Mouse (Mus musculus) intestine, embryonic 14.5 days (tissue): ENCODE data around the gene Flt3. TPM values are rescaled to one million over a fixed set of nuclear protein-coding genes. Genes with fewer than 3 reads are reported as not detected.

ENCODE experiments used
- ATAC-seq: fragments of 200-750 bp; cut with Nextera tagmentation; replicated peaks from 2 replicates; pipeline ENCODE4 v1.8.0; 2017; ENCODE audit warnings: low read depth, moderate number of reproducible peaks, moderate TSS enrichment, moderate library complexity; ENCODE audit not compliant: low FRiP score, low TSS enrichment
- DNase-seq: peaks from one replicate; pipeline ENCODE4 v3.0.0-alpha.2; 2018; ENCODE audit warnings: low spot score
- H3K27ac ChIP-seq: fragments of 300-500 bp; sonication (generic); 2 replicates; pipeline ENCODE4 v1.5.1; 2014; ENCODE audit warnings: low read depth, mild to moderate bottlenecking, control low read depth
- H3K27me3 ChIP-seq: fragments of 300-500 bp; sonication (generic); replicated peaks from 2 replicates; pipeline ENCODE4 v1.6.1; 2014; ENCODE audit warnings: low read length, control low read depth; ENCODE audit not compliant: control insufficient read depth, insufficient read depth
- H3K36me3 ChIP-seq: fragments of 300-500 bp; sonication (generic); 2 replicates; pipeline ENCODE4 v1.6.1; 2014; ENCODE audit warnings: low read length, control low read depth; ENCODE audit not compliant: control insufficient read depth, insufficient read depth
- H3K4me1 ChIP-seq: fragments of 300-500 bp; sonication (generic); replicated peaks from 2 replicates; pipeline ENCODE4 v1.6.1; 2014; ENCODE audit warnings: low read length, control low read depth, mixed read lengths; ENCODE audit not compliant: control insufficient read depth, insufficient read depth
- H3K4me2 ChIP-seq: fragments of 300-500 bp; sonication (generic); 2 replicates; pipeline ENCODE4 v1.6.1; 2014; ENCODE audit warnings: low read length
- H3K4me3 ChIP-seq: fragments of 300-500 bp; sonication (generic); 2 replicates; pipeline ENCODE4 v1.5.1; 2014; ENCODE audit warnings: low read depth, low read length, control low read depth, mixed read lengths
- H3K9ac ChIP-seq: fragments of 300-500 bp; sonication (generic); 2 replicates; pipeline ENCODE4 v1.6.1; 2014; ENCODE audit warnings: mild to moderate bottlenecking, low read length
- H3K9me3 ChIP-seq: fragments of 300-500 bp; sonication (generic); 2 replicates; pipeline ENCODE4 v1.6.1; 2016; ENCODE audit warnings: low read length, control low read depth; ENCODE audit not compliant: control insufficient read depth
- WGBS: fragments of 180-500 bp; shearing (Covaris S2); extraction: QIAGEN DNeasy Blood & Tissue Kit; methylation state at CpG from one replicate; pipeline ENCODE4 v1.1.7; 2014; 5-methylcytosine and 5-hydroxymethylcytosine counted together
- polyA plus RNA-seq: library from polyadenylated mRNA; unstranded; fragments of >200 nt; fragmentation: Nextera tagmentation; extraction: Ambion mirVana; gene quantifications from 2 replicates; pipeline ENCODE4 v1.2.1, GENCODE M21; 2014

Flt3 gene
- polyA plus RNA-seq, 1 experiment from 2014 or later = 0.19 TPM

GRCm38 (mm10) chr5:147300917-147301780, 99.1 kb downstream of the Flt3 start:
- H3K36me3 ChIP-seq = no peaks in the 10 kb centered on the region
- H3K4me2 ChIP-seq = peak overlapping the region; percentile 46
- no peak for DNase-seq
- no peaks in the 10 kb centered on the region; the same call in 1 of the 2 replicates for H3K4me1 ChIP-seq
- no peaks in the 10 kb centered on the region for H3K9me3 ChIP-seq
- ATAC-seq = no peak
- WGBS = 3% methylated on average over 21 of the region's 21 CpGs
- H3K27ac ChIP-seq = peak overlapping the region; percentile 74
- H3K9ac ChIP-seq = peak overlapping the region; percentile 69
- H3K4me3 ChIP-seq = peak overlapping the region; percentile 43
- H3K27me3 ChIP-seq = peaks cover 86% of the 10 kb centered on the region

GRCm38 (mm10) chr5:147300001-147300363, 100.3 kb downstream of the Flt3 start:
- Histone ChIP-seq H3K4me3 (peak overlapping the region; percentile 43), H3K27ac (peak overlapping the region; percentile 74), H3K27me3 (peaks cover 79% of the 10 kb centered on the region), H3K4me2 (peak overlapping the region; percentile 46), H3K36me3 (no peaks in the 10 kb centered on the region), H3K4me1 (no peaks in the 10 kb centered on the region; the same call in 1 of the 2 replicates), H3K9me3 (no peaks in the 10 kb centered on the region), H3K9ac (peak overlapping the region; percentile 69; the same call in 1 of the 2 replicates)
- 8% methylated on average over 4 of the region's 4 CpGs for WGBS
- DNase-seq (no peak), ATAC-seq (peak; percentile 67)

- no peaks in the 10 kb centered on the region; the same call in 1 of the 2 replicates for H3K4me1 ChIP-seq
- WGBS = under 1% methylated on average over 41 of the region's 41 CpGs
- no peaks in the 10 kb centered on the region for H3K36me3 ChIP-seq
- DNase-seq (peak; percentile 83), ATAC-seq (peak; percentile 87)
- no peak overlapping the region for H3K9ac ChIP-seq
- peaks cover 79% of the 10 kb centered on the region for H3K27me3 ChIP-seq
- peak overlapping the region; percentile 46 for H3K4me2 ChIP-seq
- H3K4me3 ChIP-seq = peak overlapping the region; percentile 43
- no peaks in the 10 kb centered on the region for H3K9me3 ChIP-seq
- H3K27ac ChIP-seq = peak overlapping the region; percentile 74
Observed at GRCm38 (mm10) chr5:147299255-147300000, 100.9 kb downstream of the Flt3 start.

GRCm38 (mm10) chr5:147297249-147297648, 103.0 kb downstream of the Flt3 start:
- no peaks in the 10 kb centered on the region for H3K36me3 ChIP-seq
- H3K9me3 ChIP-seq = no peaks in the 10 kb centered on the region
- DNase-seq (no peak), ATAC-seq (no peak)
- peaks cover 78% of the 10 kb centered on the region for H3K27me3 ChIP-seq
- H3K4me3 ChIP-seq = no peak overlapping the region
- H3K4me1 ChIP-seq = no peaks in the 10 kb centered on the region; the same call in 1 of the 2 replicates
- H3K4me2 ChIP-seq = no peak overlapping the region
- whole genome bisulfite sequencing = 66% methylated on average over 5 of the region's 5 CpGs
- no peak overlapping the region for H3K27ac ChIP-seq
- no peak overlapping the region for H3K9ac ChIP-seq

GRCm38 (mm10) chr5:147294121-147294520, 106.2 kb downstream of the Flt3 start:
- no peaks in the 10 kb centered on the region for H3K9me3 ChIP-seq
- H3K4me3 ChIP-seq = no peak overlapping the region
- H3K4me1 ChIP-seq = no peaks in the 10 kb centered on the region; the same call in 1 of the 2 replicates
- no peak overlapping the region for H3K9ac ChIP-seq
- DNase-seq (peak; percentile 69), ATAC-seq (0 out of 2 replicates have a peak, but pooled peaks have one; percentile 20)
- WGBS = 25% methylated on average over 20 of the region's 20 CpGs
- no peak overlapping the region for H3K4me2 ChIP-seq
- peaks cover 51% of the 10 kb centered on the region for H3K27me3 ChIP-seq
- H3K27ac ChIP-seq = no peak overlapping the region
- H3K36me3 ChIP-seq = no peaks in the 10 kb centered on the region

GRCm38 (mm10) chr5:147293127-147293910, 107.0 kb downstream of the Flt3 start:
- peak; percentile 93 for DNase-seq
- no peak overlapping the region for H3K9ac ChIP-seq
- peaks cover 43% of the 10 kb centered on the region for H3K27me3 ChIP-seq
- H3K36me3 ChIP-seq = no peaks in the 10 kb centered on the region
- H3K27ac ChIP-seq = peak overlapping the region; percentile 54; the same call in 1 of the 2 replicates
- H3K4me1 ChIP-seq = no peaks in the 10 kb centered on the region; the same call in 1 of the 2 replicates
- peak; percentile 74 for ATAC-seq
- H3K9me3 ChIP-seq = no peaks in the 10 kb centered on the region
- H3K4me2 ChIP-seq = no peak overlapping the region
- WGBS = 20% methylated on average over 18 of the region's 18 CpGs
- no peak overlapping the region for H3K4me3 ChIP-seq

GRCm38 (mm10) chr5:147292506-147293120, 107.7 kb downstream of the Flt3 start:
- Histone ChIP-seq H3K9me3 (no peaks in the 10 kb centered on the region), H3K27me3 (peaks cover 37% of the 10 kb centered on the region), H3K4me3 (no peak overlapping the region), H3K4me1 (no peaks in the 10 kb centered on the region; the same call in 1 of the 2 replicates), H3K36me3 (no peaks in the 10 kb centered on the region), H3K4me2 (peak overlapping the region; percentile 4; the same call in 1 of the 2 replicates), H3K27ac (peak overlapping the region; percentile 54), H3K9ac (no peak overlapping the region)
- ATAC-seq (peak; percentile 36), DNase-seq (no peak)
- 26% methylated on average over 13 of the region's 13 CpGs for WGBS
